Mouse (Mus musculus) embryonic stem cell, embryonic (primary cell): ENCODE measurements at regions not wholly inside any gene's neighbourhood (a gene's known extent, or its start where the extent isn't known, plus 50 kb on each side); places are given as distances from the start of the nearest gene placed in this dataset.

Source experiments
- CTCF ChIA-PET, 4 experiments: fragments of 300-600 bp in 2 of 4; fragments of 350-600 bp in 2 of 4; sonication (Branson Sonifier 250); formaldehyde crosslinking; loops; one replicate each; lab custom pipeline; 2022; ENCODE audit warnings: inconsistent platforms in 2 of 4; lab: Charles Lee
- POLR2A ChIA-PET, 4 experiments: fragments of 300-600 bp in 2 of 4; fragments of 350-600 bp in 2 of 4; sonication (Branson Sonifier 250); formaldehyde crosslinking; loops; one replicate each; lab custom pipeline; 2022; ENCODE audit warnings: antibody characterized with exemption in 4 of 4, inconsistent platforms in 1 of 4; lab: Charles Lee

DNA sequence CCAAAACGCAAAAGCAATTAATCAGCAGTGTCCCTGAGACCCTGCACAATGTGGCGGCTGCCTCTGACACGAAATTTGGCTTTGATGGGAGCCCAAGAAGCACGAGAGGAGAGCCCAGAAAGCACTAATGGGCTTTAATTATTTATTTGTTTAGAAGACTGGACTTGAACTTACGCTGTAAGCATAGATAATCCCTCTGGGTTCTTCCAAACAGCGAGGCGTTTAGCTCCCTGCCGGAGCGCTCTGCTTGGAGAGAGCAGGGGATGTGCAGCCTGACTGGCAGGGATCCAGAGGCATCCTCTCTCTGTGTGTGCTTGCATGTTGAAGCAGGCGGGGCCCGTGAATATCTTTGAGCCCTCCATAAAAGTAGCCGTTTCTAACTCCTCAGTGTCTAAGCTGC, 153.3 kb upstream of the 3110018I06Rik start:
- POLR2A ChIA-PET = no interaction called here
- CTCF ChIA-PET = no interaction called here

DNA sequence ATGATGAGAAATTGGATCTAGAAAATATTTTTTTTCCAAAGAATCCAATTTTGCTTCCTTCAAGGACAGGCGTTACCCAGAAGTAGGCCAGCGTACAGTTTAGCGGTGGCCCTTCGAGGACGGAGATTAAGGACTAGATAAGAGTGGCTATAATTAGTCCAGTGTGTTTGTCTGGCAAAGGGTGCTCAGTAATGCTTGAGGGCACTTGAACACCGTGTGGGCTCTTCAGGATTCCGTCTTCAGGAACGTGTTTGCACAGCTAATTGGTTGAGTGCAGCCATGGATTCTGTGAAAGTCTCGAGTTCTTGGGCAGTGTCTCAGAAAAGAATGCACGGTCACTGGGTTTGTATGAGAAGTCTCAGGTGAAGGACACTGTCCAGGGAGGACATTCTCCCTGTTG, 149.7 kb upstream of the 3110018I06Rik start:
- CTCF ChIA-PET = interaction anchor here in 1 of 4 experiments (0.5 kb wide), 1 partner anchor 350 kb away, joined by 3 read pairs; no protein-coding TSS in a partner anchor
- POLR2A ChIA-PET = no interaction called here

DNA sequence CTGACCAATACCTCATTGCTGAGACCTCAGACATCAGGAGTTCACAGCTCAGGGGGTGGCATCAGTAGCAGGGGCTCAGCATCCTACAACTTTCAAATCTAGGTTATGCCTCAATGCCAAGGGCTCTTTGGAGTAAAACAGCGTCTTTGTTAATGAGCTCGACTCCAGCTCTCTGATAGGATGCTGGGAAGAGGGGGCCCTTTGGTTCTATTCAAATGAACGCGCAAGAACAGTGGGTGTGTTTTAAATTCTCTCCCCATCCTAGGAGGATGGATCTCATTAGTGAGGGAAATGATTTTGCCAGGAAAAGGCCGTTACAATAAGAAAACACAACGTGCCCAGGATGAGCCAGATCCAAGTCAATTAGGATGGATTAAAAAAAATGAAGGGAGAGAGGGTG, 132.2 kb upstream of the 3110018I06Rik start:
- ChIA-PET CTCF (interaction anchor here in 1 of 4 experiments (0.6 kb wide), 1 partner anchor 753 kb away, joined by 3 read pairs; no protein-coding TSS in a partner anchor), POLR2A (no interaction called here)

DNA sequence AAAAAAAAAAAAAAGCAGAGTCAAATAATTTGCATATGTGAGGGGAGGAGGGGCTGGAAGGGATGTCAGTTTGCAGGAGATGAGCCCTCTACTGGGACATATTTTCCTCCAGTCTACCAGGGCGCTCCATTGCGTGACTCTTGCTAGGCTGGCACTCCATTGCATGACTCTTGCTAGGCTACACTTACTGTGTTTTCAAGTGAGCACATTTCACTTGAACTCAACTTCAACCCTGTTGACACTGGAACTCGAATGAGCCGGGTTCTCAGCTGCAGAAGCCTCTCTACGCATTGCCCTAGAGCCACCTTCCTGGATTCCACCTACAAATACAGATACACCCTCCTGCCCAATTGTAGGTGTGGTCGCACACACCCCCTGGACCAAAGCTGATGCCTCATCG, 131.5 kb upstream of the 3110018I06Rik start:
- POLR2A ChIA-PET = no interaction called here
- CTCF ChIA-PET = no interaction called here

DNA sequence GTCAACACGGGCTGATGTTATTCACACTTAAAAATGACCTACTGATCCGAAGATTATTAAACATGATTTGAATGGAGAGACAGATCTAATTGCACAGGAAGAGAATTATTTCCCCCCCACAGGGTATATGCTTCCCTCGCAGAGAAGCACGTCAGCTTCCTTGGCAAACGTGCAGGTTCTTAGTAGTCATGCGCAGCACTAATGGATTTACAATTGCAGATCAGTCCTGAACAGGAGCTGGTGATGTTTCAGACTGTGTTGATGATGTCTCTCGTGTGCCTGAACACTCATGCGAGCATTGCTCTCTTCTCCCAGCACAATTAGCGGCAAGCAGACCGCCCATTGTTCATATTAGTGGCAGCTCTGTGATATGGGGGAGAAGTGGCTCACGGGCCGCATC, 127.9 kb upstream of the 3110018I06Rik start:
- POLR2A ChIA-PET = no interaction called here
- CTCF ChIA-PET = interaction anchor here in 1 of 4 experiments (0.6 kb wide), 1 partner anchor 622 kb away, joined by 4 read pairs; no protein-coding TSS in a partner anchor

DNA sequence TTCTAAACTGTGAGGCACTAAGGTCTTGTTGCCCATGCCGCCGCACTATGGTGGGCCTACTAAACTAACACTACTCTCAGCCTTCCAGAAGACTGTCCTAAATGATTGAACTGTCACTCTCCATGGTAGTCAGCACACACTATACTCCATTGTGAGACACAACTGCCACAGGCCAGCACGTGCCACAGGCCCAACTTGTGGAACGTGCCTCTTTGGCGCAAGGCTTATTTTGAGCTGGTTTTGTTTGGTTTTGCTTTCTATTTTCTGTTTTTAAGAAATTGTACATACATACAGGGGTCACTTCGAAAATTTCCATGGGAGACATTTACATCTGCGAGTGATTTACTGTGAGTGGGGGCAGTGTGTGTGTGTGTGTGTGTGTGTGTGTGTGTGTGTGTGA, 126.8 kb upstream of the 3110018I06Rik start:
- ChIA-PET CTCF (no interaction called here), POLR2A (no interaction called here)

DNA sequence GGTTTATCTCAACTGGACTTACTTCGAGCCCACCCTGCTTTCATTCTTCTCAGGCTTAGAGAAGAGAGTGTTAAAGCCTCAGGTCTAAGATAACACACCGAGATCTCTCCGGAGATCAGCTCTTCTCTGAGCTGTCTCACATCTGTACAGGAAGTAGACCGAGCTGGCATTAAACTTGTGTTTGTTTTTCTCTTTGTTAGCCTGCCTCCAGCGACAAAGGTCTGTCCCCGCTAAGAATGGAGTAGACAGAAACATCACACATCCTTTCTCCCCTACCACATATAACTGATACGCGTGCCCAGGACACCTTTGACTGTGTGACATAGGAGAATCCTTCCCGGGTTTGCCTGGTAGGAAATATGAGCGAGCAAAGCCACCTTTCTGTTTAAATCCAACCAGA, 126.3 kb upstream of the 3110018I06Rik start:
- POLR2A ChIA-PET = no interaction called here

DNA sequence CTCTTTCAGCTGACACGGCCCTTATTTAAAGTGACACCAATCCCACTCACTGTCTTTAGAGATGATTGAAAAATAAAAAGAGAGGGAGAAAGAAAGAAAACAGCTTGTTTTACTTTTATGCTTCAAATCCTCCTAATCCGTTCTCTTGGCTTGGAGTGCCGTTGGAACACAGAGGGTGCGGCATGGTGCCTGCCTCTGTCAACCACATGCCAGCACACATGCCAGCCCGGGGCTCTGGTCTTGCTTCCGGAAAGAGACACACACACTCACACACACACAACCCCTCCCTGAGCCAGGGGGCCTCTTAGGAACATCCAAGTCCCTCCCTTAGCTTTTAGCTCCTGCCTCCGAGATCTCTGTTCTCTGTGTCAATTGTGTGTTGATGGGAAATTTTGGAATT, 116.2 kb upstream of the 3110018I06Rik start:
- ChIA-PET CTCF (no interaction called here), POLR2A (no interaction called here)

More for the DNA sequence above, 126.3 kb upstream of the 3110018I06Rik start:
- CTCF ChIA-PET = no interaction called here

DNA sequence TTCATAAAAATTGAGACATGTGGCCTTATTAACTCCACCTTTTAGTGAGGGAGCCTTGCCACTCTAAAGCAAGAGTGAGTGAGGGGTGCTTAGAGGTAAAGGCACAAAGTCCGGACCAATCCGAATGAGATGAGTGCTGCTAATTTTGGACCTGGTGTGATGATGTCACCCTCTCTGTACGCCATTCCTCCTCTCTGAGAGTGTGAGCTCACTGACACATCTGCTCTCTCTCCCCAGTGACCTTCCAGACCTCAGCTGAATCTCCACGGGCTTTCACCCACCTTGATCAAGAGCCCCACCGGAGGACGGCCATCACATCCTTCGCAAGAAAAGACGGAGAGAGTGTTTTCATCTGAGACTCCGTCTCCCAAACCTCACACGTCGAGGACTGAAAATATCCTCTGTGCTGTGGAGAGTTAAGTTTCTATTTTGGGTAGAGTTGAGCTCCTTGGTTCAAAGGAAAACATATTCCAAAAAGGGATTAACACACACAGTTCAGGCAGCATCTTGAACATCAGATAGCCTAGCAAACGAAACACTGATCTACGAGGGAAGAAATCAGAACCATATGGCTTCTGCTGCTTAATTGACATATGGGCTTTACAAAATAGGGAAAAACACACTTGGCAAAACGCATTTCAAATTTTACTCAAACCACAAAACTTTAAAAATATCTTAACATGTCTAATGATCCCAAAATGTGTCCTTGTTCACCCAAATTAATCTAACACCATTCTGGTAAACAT, 96.2 kb upstream of the 3110018I06Rik start:
- CTCF ChIA-PET = no interaction called here
- POLR2A ChIA-PET = interaction anchor here in 1 of 4 experiments (0.7 kb wide), 1 partner anchor 1069 kb away, joined by 5 read pairs; no protein-coding TSS in a partner anchor

DNA sequence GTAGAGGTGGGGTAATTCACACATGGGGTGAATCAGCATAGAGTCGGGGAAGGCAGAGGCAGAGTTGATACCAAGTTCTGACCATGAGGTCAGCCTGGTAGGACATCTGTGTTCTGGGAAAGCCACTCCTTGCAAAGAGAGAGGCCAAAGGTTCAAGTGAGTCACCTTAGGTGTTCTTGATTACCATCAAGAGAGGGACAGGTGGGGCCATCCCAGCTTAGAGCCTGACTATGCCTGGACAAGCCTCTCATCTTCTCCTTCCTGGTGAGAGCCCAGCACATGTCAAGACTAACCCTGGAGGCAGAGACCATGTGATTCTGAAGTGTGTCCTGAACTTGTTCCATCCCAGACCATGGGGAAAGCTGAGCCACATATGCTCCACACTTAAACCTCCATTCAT, 94.0 kb upstream of the 3110018I06Rik start:
- ChIA-PET POLR2A (no interaction called here), CTCF (no interaction called here)

DNA sequence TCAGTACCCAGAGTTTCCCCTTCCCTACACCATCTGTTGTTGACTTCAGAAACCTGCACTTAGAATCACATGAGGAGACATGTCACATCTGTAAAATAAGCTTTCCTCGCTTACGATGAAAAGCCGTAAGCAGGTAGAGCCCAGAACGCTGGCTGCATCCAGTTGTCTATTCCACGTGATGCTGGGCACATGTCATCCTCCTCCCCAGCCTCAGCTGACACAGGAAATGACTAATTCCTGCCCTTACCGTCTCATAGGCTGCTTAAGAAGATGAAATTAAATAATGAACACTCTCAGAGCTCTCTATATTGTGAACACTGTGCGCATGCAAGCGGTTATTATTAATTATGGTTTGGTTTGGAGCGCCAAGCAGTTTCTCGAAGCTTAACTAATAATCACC, 83.6 kb upstream of the 3110018I06Rik start:
- ChIA-PET CTCF (no interaction called here), POLR2A (no interaction called here)

DNA sequence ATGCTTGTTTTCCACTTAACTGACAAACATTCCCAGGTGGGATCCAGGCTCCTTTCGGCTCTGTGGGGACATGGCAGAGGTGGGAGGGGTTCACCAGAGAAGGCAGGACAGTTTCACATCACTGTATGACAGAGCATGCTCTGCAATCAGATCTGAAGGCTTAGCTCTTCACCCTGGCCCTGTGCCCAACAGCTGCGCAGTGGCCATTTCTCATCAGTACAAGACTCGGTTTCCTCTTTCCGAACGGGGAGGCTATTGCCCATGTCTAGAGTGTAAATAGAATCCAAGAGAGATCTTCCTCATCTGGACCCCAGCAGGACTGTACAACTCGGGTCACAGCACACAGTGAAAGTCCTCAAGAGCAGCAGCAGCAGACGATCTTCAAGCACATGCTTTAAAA, 64.5 kb upstream of the 3110018I06Rik start:
- POLR2A ChIA-PET = no interaction called here
- CTCF ChIA-PET = no interaction called here

DNA sequence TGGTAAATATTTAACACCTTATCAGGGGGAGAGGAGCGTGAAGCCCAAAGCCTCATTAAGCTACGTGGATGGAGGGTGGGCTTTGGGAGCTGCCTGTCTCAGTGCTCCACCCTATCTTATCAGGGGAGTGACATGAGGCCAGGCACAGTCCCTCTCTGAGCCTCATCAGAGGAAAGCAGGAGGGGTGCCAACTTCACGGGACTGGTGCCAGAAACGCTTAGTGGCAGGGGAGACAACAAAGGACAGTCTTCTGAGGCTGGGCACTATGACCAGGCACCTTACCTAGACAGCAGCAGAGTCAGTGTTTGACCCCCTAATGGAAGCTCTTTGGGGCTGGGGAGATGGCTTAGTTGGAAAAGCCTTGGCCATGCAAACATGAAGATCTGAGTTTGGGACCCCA, 49.9 kb upstream of the 3110018I06Rik start:
- POLR2A ChIA-PET = no interaction called here
- CTCF ChIA-PET = no interaction called here
